Mouse (Mus musculus): Measurements from ENCODE around the gene Csf2.

Csf2 gene

GRCm38 (mm10) chr11:54227478-54227877 is 22.0 kb downstream of the Csf2 start:
- no peak for DNase-seq

- DNase-seq = no peak
Measured at GRCm38 (mm10) chr11:54224475-54224986, 24.9 kb downstream of the Csf2 start.

GRCm38 (mm10) chr11:54223637-54224474 is 25.6 kb downstream of the Csf2 start:
- no peak for DNase-seq

- DNase-seq = no peak
Measured at GRCm38 (mm10) chr11:54219903-54220740, 29.3 kb downstream of the Csf2 start.

- DNase-seq = no peak
Measured at GRCm38 (mm10) chr11:54219191-54219590, 30.3 kb downstream of the Csf2 start.

- DNase-seq = no peak
Measured at GRCm38 (mm10) chr11:54217384-54217783, 32.1 kb downstream of the Csf2 start.

GRCm38 (mm10) chr11:54216091-54216490 is 33.4 kb downstream of the Csf2 start:
- no peak for DNase-seq

- peak; percentile 50 for DNase-seq
Measured at GRCm38 (mm10) chr11:54214499-54215443, 34.7 kb downstream of the Csf2 start.

GRCm38 (mm10) chr11:54213631-54214030 is 35.8 kb downstream of the Csf2 start:
- DNase-seq = no peak

GRCm38 (mm10) chr11:54206993-54207392 is 42.5 kb downstream of the Csf2 start:
- no peak for DNase-seq

GRCm38 (mm10) chr11:54205366-54205765 is 44.1 kb downstream of the Csf2 start:
- no peak for DNase-seq

GRCm38 (mm10) chr11:54204781-54205180 is 44.7 kb downstream of the Csf2 start:
- no peak for DNase-seq

GRCm38 (mm10) chr11:54203162-54203561 is 46.3 kb downstream of the Csf2 start:
- DNase-seq = no peak

- DNase-seq = no peak
Measured at GRCm38 (mm10) chr11:54201881-54202685, 47.4 kb downstream of the Csf2 start.

GRCm38 (mm10) chr11:54201287-54201773 is 48.1 kb downstream of the Csf2 start:
- DNase-seq = no peak

All from kidney, adult 11 months (tissue).